ENCODE assay signal across 8 mouse cellular contexts in the genomic region with DNA sequence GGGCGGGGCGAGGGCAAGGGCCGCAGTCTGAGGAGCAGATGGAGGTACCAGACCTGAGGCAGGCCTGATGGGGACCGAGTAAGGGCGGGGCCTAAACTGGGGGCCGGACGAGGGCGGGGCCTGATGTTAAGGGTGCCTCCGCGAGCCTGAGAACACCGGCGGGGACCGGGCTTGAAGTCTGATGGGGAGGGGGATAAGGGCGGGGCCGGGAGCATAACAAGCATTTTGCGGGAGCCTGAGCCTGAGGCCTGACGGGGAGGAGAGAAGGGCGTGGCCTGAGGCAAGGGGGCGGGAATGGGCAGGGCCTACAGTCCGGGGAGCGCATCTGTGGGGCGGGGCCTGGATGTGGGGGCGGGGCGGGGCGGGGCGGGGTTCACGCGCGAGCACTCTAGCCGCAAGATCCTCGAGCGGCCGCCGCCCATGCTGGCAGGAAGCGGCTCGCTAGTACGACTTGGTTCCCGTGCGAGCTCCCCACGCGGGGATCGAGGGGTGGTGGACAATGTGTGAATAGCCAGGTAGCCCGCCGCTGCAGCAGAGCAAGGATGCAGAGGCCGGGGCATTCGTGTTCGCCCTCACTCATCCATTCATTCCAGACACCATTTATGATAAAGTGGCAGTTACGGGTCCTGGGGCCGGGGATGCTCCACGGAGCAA. TPM values are rescaled to one million over a fixed set of nuclear protein-coding genes. Genes with fewer than 3 reads are reported as not detected.
DNase-seq lines count a peak whose midpoint lies in the region; ATAC-seq lines count a peak whose summit lies in the region.

No protein-coding gene starts in this region.

- H3K4me3 ChIP-seq in hindbrain, embryonic 16.5 days (ENCODE audit: low read length), result peak overlapping the region; percentile 84

- peak; percentile 95 for DNase-seq in WW6 (ENCODE audit: low read depth, low spot score)
- peak; percentile 78 to 94 for DNase-seq in cerebellum, postnatal 4 days (ENCODE audit: low spot score in 2 of 2)
- DNase-seq in gastrocnemius, adult 18-20 months (ENCODE audit: low spot score), result peak; percentile 95
- DNase-seq in left cerebral cortex, adult 18-20 months (ENCODE audit: low spot score in 2 of 2), result peak; percentile 86 to 90
- peak; percentile 96 to 98 for DNase-seq in lung, postnatal 4 days
- peak; percentile 97 for DNase-seq in retina, postnatal 1 day
- peak; percentile 95 for DNase-seq in thymus, postnatal 4 days

- H3K9me3 ChIP-seq in hindbrain, embryonic 16.5 days (ENCODE audit: control insufficient read depth, low read length), result no peaks in the 10 kb centered on the region

- peak overlapping the region; percentile 81 for H3K4me2 ChIP-seq in hindbrain, embryonic 16.5 days (ENCODE audit: low read length)

- WGBS in hindbrain, embryonic 16.5 days, result under 1% methylated on average over 43 of the region's 50 CpGs

- H3K27me3 ChIP-seq in hindbrain, embryonic 16.5 days (replicated peaks; ENCODE audit: control insufficient read depth, insufficient read depth, low read length), result 0 out of 2 replicates have a peak, but pooled peaks cover 2% of the 10 kb centered on the region

- H3K4me1 ChIP-seq in hindbrain, embryonic 16.5 days (ENCODE audit: control insufficient read depth, insufficient read depth, low read depth, low read length), result peaks cover 15% of the 10 kb centered on the region

- peak; percentile 97 for ATAC-seq in hindbrain, embryonic 16.5 days

- peak overlapping the region; percentile 79 for H3K27ac ChIP-seq in hindbrain, embryonic 16.5 days (ENCODE audit: low read depth, low read length)

- no peaks in the 10 kb centered on the region for H3K36me3 ChIP-seq in hindbrain, embryonic 16.5 days (ENCODE audit: control insufficient read depth, insufficient read depth, low read length)

- peak overlapping the region; percentile 89 for H3K9ac ChIP-seq in hindbrain, embryonic 16.5 days (ENCODE audit: low read depth, low read length)

RNA-seq across cellular contexts. Expression of a gene that starts 0.4 kb away (rescaled TPM):
- 1 to 10 TPM; 6.9 to 7.9 TPM for total RNA-seq in gastrocnemius, adult 18-20 months (2021)
- polyA plus RNA-seq in hindbrain, embryonic 16.5 days (2015; fragmentation: Nextera tagmentation; extraction: Ambion mirVana), result 19.7 and 22.6 TPM in 2 replicates
- total RNA-seq in left cerebral cortex, adult 18-20 months (2021), result 10 to 100 TPM; 54.3 to 54.8 TPM

Comparison
In these comparisons a context has a peak if more than half of its experiments do, and no peak if none do; other contexts are left out.
1. Peak in every context shown above with its lines: DNase-seq, ATAC-seq, H3K4me3 ChIP-seq and H3K27ac ChIP-seq.
2. RNA of a gene that starts 0.4 kb away (total RNA-seq): 54.3 to 54.8 TPM in left cerebral cortex, adult 18-20 months; 6.9 to 7.9 TPM in gastrocnemius, adult 18-20 months; every median in the first group is over 4 times any median in the second.